Mouse (Mus musculus): Measurements from ENCODE around the gene Dip2b.

- no peak for TF ChIP-seq CTCF (conservative IDR thresholded peaks at IDR 0.05; ENCODE audit: low read length)
- TF ChIP-seq NANOG (IDR thresholded peaks at IDR 0.05; ENCODE audit: borderline replicate concordance, low read length), result no peak
These were observed 164.1 kb downstream of the Dip2b start for GRCm38 (mm10) chr15:100202431-100203015.

All from E14TG2a.4 (cell line).